Mouse (Mus musculus): Measurements from ENCODE around the gene Osbpl3.

- TF ChIP-seq CTCF (IDR thresholded peaks at IDR 0.05; ENCODE audit: insufficient read depth, low read depth, low read length), result no peak
- TF ChIP-seq POLR2A (IDR thresholded peaks at IDR 0.05; ENCODE audit: insufficient read depth, low read depth, low read length), result no peak
Measured at GRCm38 (mm10) chr6:50297671-50298070, 158.3 kb downstream of the Osbpl3 start.

Data from olfactory bulb, adult 2 months (tissue).